Mouse (Mus musculus): ENCODE measurements at regions not wholly inside any gene's neighbourhood (a gene's known extent, or its start where the extent isn't known, plus 50 kb on each side); places are given as distances from the start of the nearest gene placed in this dataset.

GRCm38 (mm10) chr4:56001312-56001731 is 469.1 kb upstream of the Klf4 start:
- TF ChIP-seq GATA1 (IDR thresholded peaks at IDR 0.05; ENCODE audit: borderline replicate concordance, low read length) (no peak), FLI1 (IDR thresholded peaks at IDR 0.05; ENCODE audit: low read length) (no peak)
